Mouse (Mus musculus): ENCODE results near the gene Ddx52.

DNA sequence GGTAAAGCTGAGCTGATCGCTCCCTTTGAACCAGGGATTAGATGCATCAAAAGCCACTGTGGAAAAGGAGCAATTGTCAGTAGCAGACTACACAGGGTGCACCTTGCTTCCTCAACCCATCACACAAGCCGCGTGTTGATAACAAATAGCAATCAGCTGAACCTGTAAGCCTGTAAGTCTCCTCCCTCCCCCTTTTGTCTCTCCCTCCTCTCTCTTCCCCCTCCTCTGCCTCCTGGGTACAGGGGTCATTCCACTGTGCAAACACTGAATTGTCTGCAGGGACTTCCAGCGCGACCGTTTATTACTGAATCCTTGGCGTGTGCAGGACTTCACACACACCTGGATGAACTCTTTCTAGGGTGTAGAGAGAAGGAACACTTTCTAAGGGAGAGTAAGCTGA is 33.5 kb upstream of the Ddx52 start:
- TF ChIP-seq GATA1 (IDR thresholded peaks at IDR 0.05; ENCODE audit: low read length): no peak
- TF ChIP-seq TAL1 (IDR thresholded peaks at IDR 0.05; ENCODE audit: low read length): no peak
